Mouse (Mus musculus): ENCODE data around the gene Rapgefl1.

GRCm38 (mm10) chr11:98877001-98877400, 40.4 kb downstream of the Rapgefl1 start:
- TF ChIP-seq POLR2A (IDR thresholded peaks at IDR 0.05; ENCODE audit: control insufficient read depth, low read depth, low read length) (no peak), CTCF (IDR thresholded peaks at IDR 0.05; ENCODE audit: control insufficient read depth, insufficient read depth, insufficient replicate concordance, low read depth, low read length) (no peak)
